Mouse (Mus musculus) MEL (cell line): ENCODE measurements around the gene Limch1.

ENCODE experiments used
- CTCF ChIP-seq, 3 experiments: IDR thresholded peaks in 2 of 3; conservative IDR thresholded peaks in 1 of 3; 2 replicates each; pipeline ENCODE4 v1.5.1; 2011 to 2012; ENCODE audit warnings: low read length in 3 of 3, low read depth in 2 of 3, mild to moderate bottlenecking in 2 of 3, improper control_type of control experiment in 1 of 3, inconsistent platforms in 1 of 3, mixed read lengths in 1 of 3, moderate library complexity in 1 of 3; ENCODE audit not compliant: control insufficient read depth in 1 of 3, insufficient read depth in 1 of 3, poor library complexity in 1 of 3, severe bottlenecking in 1 of 3
- ELF1 ChIP-seq: IDR thresholded peaks from 2 replicates; pipeline ENCODE4 v1.6.1; 2014; ENCODE audit warnings: low read depth, mild to moderate bottlenecking, inconsistent platforms, low read length, improper control_type of control experiment, moderate library complexity
- TAL1 ChIP-seq: IDR thresholded peaks from 2 replicates; pipeline ENCODE4 v1.6.1; 2012; ENCODE audit warnings: mild to moderate bottlenecking, inconsistent platforms, low read length, moderate library complexity, mixed read lengths
- USF1 ChIP-seq: IDR thresholded peaks from 2 replicates; pipeline ENCODE4 v1.6.1; 2014; ENCODE audit warnings: low read depth, mild to moderate bottlenecking, inconsistent platforms, low read length, improper control_type of control experiment, moderate library complexity
- USF2 ChIP-seq, 2 experiments: IDR thresholded peaks; 2 replicates each; pipeline ENCODE4 v1.6.1; 2011 to 2012; ENCODE audit warnings: improper control_type of control experiment in 2 of 2, low read length in 2 of 2, borderline replicate concordance in 1 of 2, inconsistent platforms in 1 of 2, low read depth in 1 of 2, mild to moderate bottlenecking in 1 of 2; ENCODE audit not compliant: insufficient read depth in 1 of 2
- ZC3H11A ChIP-seq: IDR thresholded peaks from 2 replicates; pipeline ENCODE4 v1.6.1; 2012; ENCODE audit warnings: low read depth, mild to moderate bottlenecking, inconsistent platforms, low read length, improper control_type of control experiment

DNA sequence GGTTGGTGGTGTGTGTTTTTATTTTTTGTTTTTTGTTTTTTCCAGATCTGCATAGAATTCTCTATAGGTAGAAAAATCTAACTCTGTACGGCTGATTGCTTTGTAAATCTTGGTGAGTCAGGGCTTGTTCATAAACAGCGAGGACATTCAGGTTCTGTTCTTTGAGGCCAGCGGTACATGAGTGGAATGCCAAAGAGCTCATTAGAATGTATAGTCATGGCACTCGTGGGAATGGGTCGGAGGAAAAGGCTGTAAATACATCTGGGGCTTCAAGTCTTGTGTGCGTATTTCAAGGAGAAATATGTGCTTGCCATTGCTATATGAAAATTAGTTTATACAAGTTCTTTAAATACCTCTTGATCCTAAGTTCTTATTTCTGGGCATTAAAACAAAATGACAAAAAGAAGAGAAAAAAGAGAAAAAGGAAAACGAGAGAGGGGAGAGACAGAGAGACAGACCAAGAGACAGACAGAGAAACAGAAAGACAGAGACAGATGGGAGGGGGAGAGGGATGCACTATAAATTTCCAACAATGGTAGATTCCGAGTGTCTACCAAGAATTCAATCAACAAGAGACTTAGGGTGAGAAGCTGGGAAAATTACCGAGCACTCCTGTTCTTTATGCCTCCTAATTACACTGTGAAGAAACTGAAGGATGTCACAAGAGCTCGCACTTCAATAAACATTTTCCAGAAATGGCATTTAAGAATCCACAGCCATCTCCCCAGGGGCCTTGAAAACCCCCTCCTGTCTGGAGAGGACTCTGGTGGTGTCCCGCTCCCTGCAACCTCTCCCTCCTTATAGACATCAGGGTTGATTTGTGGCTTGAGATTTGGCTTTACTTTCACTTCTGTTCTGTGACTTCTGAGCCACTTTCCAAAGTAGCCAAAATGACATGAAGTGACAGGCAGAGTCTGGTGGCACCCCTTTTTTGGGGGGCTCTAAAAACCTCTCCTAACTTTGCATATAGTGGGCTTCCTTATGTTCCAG is 173.0 kb downstream of the Limch1 start:
- no peak for TF ChIP-seq ZC3H11A
- TF ChIP-seq USF2 (IDR thresholded peaks at IDR 0.05; ENCODE audit: borderline replicate concordance in 1 of 2, insufficient read depth in 1 of 2, low read depth in 1 of 2, low read length in 2 of 2), result no peak
- TF ChIP-seq TAL1, result no peak
- no peak for TF ChIP-seq CTCF (IDR thresholded peaks at IDR 0.05 in 2 of 3, conservative IDR thresholded peaks at IDR 0.05 in 1 of 3; ENCODE audit: control insufficient read depth in 1 of 3, insufficient read depth in 1 of 3, low read depth in 2 of 3, low read length in 3 of 3, poor library complexity in 1 of 3, severe bottlenecking in 1 of 3)
- no peak for TF ChIP-seq USF1
- no peak for TF ChIP-seq ELF1
